Mouse (Mus musculus): ENCODE data around the gene Adamts17. TPM values are rescaled to one million over a fixed set of nuclear protein-coding genes. Genes with fewer than 3 reads are reported as not detected.

The Adamts17 gene
- total RNA-seq, 2 experiments from 2014 or later, result 13.8 TPM

DNA sequence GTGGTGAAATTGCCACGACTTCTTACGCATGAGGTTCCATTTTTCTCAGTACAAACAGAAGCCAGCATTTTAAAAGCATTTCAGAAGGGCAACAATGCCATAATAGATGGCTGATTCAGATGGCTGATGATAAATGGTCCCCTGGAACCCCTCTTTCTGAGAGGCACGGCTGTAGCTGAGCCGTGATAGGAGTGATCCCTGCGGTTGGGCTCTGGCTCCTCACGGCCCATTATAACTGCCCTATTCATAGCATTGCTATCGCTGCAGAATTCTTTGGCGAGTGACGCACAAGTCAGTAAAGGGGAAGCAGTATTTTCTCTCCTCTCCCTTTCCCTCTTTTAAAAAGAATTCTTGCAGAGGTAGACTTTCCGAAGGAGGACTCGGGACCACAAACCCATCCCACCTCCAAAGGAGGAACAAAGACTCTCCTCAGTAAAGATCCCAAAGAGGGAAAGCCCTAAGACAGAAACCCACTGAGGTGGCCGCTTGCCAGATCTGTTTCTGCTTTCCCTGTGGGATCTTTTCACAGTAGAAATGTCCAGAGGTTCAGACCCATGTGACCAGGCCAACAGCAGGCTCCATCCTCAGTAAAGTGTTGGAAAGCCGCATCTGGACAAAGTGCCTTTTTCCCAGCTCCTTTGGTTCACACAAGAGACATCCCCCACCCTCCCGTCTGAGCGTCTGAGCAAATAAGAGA lies 204.7 kb downstream of the Adamts17 start:
- no peak for DNase-seq (ENCODE audit: low spot score in 2 of 2)

DNA sequence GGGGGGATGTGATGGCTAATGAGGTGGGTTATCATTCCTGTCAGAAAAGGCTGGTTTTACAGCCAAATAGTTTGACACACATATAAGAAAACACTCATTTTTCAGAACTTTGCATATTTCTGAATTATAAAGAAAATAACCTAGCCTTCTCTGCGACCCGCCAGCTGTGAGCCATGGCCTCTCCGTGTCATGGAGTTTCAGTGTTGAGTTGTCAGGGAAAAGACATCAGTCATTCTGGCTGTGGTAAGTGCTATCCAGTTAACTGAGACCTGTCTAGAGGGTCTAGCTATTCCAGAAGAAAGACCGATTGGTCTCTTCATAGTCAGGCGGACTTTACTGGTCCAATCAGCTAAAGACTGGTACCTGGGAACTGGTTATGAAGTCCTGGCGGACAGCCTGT lies 205.7 kb downstream of the Adamts17 start:
- intact Hi-C loops (cut with DNase I), result no loop called here
- DNase-seq (ENCODE audit: low spot score in 2 of 2), result no peak

More for the DNA sequence above, 204.7 kb downstream of the Adamts17 start:
- intact Hi-C loops (cut with DNase I), result no loop called here

DNA sequence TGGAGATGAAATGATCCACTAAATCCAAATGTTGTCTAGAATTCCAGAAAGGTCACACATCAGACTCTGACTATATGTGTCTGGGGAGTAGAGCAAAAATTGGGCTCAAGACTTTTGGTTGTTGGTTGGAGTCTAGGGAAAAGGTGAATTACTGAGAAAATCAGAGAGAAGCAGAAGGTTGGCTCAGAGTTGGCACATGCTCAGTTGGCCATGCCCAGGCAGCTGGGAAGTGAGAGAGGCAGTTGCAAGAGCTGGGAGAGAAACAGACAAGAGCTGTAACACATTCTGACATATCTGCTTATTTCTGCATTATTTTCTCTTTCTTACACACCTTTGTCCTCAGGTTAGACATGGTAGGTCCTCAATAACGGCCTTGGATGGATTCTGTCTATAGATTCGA lies 209.7 kb downstream of the Adamts17 start:
- intact Hi-C loops (cut with DNase I), result no loop called here
- no peak for DNase-seq (ENCODE audit: low spot score in 2 of 2)

DNA sequence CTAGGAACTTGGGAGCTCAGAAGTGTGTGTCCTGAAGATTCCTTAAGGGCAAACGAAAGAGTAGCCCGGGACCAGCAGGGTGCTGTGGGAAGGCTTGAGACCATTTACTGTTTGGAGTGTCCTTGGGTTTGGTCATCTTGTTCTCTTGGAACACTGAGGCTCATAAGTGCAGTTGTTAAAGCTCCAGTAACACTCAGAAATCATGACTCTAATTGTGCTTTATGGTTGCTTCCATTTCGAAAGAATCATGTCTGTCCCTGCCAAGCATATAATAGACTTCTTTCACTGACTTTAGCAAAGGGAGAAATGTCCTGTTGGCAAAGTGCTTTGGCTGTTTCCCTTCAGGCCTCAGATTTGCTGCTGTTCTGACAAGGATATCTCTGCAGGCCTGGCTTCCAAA lies 210.9 kb downstream of the Adamts17 start:
- intact Hi-C loops (cut with DNase I), result no loop called here
- DNase-seq (ENCODE audit: low spot score in 2 of 2), result no peak

DNA sequence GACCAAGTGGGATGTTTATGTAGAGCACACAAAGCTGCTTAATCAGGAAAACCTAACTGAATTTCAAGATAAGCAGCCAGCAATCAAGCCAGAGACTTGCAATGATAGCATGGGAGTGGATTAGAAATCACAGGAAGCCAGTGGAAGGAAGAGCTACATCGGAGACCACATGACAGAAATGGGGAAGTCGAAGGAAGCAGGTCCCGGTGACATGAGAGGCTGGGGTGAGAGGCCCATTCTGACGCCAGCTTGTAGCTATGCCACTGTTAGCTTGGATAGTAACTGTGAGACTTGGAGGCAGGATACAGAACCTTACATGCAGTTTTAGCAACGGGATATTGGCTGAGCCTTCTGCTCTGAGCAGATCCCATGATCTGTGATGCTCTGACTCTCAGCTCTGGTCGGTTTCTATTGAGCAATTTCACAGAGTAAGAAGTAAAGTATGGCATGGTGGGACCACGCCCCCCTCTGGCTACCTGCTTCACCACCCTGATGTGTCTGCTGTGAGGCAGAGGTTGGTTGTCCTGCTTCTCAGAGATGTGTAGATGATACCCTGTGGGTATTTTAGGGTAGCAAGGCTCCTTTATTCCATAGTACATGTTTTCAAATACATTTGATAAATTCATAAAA lies 211.7 kb downstream of the Adamts17 start:
- intact Hi-C loops (cut with DNase I), result no loop called here
- no peak for DNase-seq (ENCODE audit: low spot score in 2 of 2)

DNA sequence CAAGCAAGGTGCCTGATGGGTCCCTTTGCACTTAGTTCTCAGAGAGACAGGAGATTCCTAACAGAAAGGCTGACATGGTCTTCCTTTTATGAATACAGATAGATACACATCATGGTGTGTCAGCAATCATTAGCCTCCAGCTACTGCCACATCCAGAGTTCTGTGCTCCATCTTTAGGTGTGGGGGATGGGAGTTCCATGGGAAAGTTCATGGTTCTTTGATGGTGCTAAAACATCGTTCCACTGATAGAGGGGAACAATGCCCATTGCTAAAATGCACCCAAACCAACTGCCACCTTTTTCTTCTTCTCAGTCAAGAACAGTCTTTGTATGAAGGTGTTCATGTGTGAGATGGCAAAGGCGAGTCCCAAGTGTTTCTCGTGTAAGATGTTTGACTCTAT lies 215.3 kb downstream of the Adamts17 start:
- DNase-seq (ENCODE audit: low spot score in 2 of 2), result no peak
- intact Hi-C loops (cut with DNase I), result no loop called here

DNA sequence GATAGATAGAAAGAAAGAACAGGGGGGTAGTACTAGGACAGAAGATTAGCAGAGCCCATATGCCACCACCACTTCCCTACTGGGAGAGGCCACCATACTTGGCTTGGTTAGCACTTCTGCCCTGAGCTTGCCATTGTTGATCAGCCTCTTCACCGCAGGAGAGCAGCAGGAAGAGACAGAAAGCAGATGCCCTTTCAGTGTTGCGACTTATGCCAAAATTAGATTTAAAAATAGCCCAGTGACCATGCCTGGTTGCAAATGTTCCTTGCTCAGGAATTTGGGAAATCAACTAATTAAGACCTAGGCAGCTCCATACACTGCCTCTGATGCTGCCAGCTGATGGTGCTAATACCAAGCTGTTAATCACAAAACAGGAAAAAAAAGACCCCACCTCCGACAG lies 216.0 kb downstream of the Adamts17 start:
- DNase-seq (ENCODE audit: low spot score in 2 of 2), result no peak
- intact Hi-C loops (cut with DNase I), result no loop called here

DNA sequence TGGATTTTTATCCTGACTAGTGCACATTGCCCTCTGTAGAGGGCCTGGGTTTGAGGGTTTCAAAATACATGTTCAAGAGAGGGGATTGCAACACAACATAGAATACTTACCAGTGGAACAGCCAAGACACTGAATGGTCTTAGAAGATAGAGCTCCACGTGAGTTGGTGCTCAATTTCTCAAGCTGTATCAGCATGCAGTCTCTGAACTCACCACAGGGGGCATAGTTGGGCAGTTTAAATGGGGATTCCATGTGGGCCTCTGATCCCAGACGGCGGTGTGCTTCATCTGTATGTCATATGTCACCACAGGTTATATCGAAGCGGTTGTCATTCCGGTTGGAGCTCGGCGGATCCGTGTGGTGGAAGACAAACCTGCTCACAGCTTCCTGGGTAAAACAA lies 222.2 kb downstream of the Adamts17 start:
- peak; percentile 51 to 55 for DNase-seq (ENCODE audit: low spot score in 2 of 2)
- intact Hi-C loops (cut with DNase I), result loop anchor here (10.0 kb wide), 1 partner anchor 217 kb away; no protein-coding TSS in a partner anchor

DNA sequence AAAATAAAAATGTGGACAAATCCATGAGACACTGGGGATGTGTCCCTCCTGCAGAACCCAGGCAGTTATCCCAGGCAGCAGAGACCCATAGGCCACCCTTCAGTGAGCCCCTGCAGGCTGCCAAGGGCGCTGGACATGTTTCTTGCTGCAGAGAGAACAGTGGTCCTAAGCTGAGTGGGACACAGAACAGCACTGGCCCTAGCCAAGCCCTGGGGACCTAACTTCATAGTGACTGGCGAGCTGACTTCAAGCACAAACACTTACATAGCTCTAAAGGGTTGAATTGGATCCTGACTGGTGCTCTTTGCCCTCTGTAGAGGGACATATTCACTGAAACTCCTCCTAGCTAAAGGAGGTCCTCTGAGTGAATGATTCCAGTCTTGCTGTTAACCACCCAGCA lies 223.0 kb downstream of the Adamts17 start:
- DNase-seq (ENCODE audit: low spot score in 2 of 2), result no peak
- intact Hi-C loops (cut with DNase I), result loop anchor here (10.0 kb wide), 1 partner anchor 218 kb away; no protein-coding TSS in a partner anchor

DNA sequence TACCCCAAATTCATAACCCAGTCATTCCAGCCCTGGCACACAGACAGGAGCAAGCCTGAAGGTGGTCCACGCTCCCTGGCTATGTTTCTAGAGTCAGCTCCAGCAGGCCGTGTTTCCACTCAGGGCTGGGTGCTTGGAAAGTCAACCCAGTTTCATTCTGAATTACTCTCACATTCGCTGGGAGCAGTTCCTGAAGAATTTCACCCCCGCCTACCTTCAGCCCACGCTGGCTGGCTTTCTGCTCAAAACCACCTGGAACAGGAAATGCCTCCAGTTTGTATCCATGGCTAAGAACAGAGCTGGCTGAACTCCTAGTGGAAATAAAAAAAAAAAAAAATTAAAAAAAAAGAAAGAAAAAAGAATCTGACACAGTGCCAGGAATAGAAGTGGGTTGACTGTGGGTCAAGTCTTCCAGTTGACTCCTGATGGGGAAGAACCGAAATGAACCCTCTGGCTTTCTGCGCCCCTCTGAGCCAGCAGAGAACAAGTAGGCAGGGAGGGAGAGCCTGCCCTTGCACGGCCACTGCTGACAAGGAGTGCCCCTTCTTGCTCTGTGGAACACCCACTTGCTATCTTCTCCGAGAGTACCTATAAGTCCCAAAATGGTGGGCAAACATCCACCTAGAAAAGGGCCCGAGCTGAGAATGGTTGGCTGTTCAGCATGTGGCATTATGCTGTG lies 225.2 kb downstream of the Adamts17 start:
- peak; percentile 68 to 74 for DNase-seq (ENCODE audit: low spot score in 2 of 2)
- intact Hi-C loops (cut with DNase I), result loop anchor here (10.0 kb wide), 1 partner anchor 220 kb away; no protein-coding TSS in a partner anchor

DNA sequence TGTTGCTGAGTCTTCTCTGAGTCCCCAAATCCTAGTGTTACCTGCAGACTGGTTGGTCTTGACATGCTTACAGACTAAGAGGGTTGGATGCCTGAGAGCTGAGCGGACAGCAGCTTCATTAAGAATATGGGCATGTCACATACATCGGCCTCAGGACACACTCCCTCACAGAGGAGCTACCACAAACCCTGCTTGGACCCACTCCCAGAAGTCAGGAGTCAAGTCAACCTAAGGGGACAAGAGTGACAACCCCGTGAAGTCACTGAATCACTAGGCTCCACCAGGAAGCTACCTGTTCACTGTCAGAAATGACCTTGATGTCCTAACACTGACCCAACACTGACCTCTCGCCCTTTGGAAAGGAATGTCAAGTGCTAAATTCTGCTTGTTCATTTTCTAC lies 226.1 kb downstream of the Adamts17 start:
- intact Hi-C loops (cut with DNase I), result loop anchor here (10.0 kb wide), 1 partner anchor 221 kb away; no protein-coding TSS in a partner anchor

DNA sequence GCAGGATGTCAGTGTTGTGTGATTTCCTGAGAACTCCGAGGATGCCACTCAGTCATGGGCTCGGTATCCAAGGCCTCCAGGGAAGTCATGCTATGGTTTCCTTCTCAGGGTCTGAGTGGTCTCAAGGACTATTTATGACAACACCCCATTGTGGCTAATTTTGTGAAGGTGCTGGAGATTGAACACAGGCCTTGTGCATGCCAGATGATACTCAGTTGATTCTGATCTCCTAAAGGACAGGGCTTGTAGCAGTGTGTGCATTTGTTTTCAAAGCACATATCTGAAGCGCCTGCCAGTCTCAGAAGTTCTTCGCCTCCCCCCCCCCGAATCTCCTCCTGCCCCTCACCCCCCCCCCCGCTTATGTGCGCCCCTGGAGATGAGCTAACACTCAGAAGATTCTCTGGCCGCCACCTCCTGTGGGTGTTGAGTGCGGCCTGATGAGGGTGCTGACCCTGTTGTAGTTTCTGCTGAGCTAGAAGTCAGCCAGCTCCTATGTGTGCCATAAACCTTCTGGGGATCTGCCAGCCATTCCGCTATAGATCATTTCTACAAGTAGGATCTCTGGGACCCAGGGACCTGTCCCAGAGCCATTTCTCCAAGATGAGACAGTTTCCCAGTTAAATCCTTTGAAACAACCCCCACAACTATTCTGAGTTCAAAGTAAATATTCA lies 232.6 kb downstream of the Adamts17 start:
- intact Hi-C loops (cut with DNase I), result no loop called here
- DNase-seq (ENCODE audit: low spot score in 2 of 2), result no peak

More for the DNA sequence above, 226.1 kb downstream of the Adamts17 start:
- DNase-seq (ENCODE audit: low spot score in 2 of 2), result no peak

DNA sequence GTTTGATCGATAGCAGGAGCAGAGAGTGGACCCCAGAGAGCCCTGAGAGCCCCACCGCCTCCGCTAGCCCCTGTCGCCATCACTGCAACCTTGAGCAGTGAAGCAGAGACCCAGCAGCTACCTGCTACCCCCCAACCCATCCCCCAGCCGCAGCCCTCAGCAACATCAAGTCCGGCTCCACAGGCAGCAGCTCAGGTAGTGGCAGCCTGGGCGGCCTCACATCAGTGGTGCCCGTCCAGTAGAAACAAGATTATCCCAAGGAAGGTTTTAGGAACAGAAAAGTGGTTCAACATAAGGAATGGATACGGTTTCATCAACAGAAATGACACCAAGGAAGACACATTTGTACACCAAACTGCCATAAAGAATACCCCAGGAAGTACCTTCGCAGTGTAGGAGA lies 243.2 kb downstream of the Adamts17 start:
- no peak for DNase-seq (ENCODE audit: low spot score in 2 of 2)
- intact Hi-C loops (cut with DNase I), result no loop called here

DNA sequence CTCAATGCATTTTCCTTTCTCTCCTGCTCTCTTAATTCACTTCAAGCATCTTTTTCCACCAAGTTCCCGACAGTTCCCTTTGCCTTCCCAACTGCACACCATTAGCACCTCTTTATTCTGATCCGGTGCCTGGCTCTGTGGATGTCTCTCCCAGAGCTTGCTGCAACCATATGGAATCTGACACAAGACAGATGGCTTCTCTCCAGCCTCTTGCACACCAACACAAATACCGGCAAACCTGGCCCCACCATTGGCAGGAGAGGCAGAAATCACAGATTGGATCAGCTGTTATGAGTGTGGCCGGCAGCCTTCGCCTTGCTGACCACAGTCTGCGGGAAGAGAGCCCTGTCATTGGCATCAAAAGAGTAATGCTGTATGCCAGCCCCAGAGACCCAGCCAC lies 248.2 kb downstream of the Adamts17 start:
- intact Hi-C loops (cut with DNase I), result no loop called here
- no peak for DNase-seq (ENCODE audit: low spot score in 2 of 2)

DNA sequence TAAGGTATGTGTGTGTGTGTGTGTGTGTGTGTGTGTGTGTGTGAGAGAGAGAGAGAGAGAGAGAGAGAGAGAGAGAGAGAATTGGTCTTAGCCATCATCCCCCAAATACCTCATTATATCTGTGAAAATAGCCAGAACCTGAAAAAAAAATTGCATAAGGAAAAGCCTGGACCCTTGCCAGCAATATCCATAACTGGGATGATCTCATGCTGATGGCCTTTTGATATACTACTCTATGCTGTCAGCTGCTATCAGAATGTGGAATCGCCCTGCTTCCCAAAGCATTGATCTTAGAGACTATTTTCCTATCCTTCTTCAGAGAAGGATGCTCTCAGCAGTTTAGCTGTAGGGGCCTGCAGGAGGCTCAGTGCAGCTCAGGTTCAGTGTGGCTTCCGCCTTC lies 257.6 kb downstream of the Adamts17 start:
- no peak for DNase-seq (ENCODE audit: low spot score in 2 of 2)
- intact Hi-C loops (cut with DNase I), result no loop called here

DNA sequence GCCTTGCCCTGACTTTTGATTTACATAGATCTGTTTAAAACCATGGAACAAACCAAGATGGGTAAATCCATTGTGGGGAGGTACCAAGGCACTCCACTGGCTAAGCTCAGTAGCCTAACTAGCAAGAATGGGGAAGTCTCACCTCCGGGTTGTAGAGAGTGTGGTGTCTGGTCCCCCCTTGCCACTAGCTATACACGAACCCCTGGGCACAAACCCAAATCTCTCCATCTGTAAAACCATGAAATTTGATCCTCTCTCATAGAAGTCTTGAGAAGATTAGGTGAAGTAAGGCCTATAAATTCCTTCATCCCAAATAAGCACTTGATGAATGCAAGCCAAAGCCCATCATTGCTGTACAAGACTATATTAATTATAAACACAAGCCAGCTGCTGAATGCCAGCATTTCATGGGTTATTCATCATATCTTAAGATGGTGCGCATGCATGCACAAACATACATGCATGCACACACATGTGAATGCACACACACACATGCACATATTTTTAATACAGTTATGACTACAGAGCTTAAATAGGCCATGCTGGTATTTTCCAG lies 262.0 kb downstream of the Adamts17 start:
- DNase-seq (ENCODE audit: low spot score in 2 of 2), result no peak
- intact Hi-C loops (cut with DNase I), result no loop called here

DNA sequence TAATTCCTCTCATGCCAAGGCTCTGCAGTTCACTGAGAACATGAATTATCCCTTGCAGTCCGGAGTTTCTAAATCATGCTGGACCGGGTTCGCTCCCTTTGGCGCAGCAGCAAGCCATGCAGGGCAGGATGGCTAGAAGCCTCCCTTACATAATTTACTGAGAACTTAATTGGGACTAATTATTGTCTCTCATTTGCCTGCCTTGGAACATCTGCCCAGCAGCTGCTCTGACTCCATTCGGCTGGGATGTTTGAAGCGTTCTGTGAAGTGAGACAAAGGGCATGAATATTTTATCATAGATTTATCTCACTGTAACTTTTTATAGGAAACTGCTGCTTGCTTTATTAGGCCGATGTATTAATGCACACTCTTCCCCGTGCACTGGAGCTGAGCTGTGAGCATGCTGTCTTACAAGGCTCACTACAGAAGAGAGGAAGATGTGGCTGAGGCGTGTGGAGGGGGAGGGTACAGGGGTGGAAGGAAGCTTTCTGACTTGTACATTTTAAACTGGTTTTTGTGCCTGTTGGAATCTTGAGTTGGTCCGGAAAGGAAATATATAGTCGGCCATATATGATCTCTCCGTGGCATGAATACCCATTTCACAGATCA lies 271.1 kb downstream of the Adamts17 start:
- peak in 1 of 2 experiments; percentile 14 for DNase-seq (ENCODE audit: low spot score in 2 of 2)
- intact Hi-C loops (cut with DNase I), result no loop called here

DNA sequence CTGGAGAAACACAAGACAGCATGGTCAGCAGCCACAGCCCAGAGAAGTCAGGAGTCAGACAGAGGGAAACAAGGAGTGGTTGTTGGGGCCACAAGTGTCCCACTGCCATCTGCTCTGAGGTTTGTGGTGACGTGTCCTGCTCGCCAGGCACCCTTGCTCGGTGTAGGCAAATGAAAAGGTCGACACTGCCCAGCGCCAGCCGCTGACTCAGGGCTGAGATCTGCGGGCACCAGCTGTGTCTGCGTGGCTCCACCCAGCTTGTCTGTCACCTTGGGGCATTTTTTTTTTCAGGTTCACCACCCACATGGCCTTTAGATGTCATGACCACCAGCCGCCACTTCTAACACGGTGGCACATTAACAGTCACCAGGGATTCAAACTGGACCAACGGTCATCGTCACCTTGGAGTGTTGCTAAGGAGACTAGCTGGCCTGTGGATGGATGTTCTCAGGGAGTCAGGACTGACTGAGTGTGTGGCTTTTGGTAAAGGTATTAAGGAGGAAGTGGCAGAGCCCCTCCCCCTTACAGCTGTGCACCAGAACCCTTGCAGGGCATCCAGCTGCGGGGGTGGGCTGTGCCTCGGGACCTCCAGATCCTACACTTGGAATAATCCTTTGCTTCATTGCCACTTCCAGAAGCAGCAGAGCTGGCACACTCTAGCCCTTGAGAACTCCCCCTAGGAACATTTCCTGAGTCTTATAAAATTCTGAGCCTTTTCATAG lies 273.1 kb downstream of the Adamts17 start:
- DNase-seq (ENCODE audit: low spot score in 2 of 2), result no peak
- intact Hi-C loops (cut with DNase I), result no loop called here

DNA sequence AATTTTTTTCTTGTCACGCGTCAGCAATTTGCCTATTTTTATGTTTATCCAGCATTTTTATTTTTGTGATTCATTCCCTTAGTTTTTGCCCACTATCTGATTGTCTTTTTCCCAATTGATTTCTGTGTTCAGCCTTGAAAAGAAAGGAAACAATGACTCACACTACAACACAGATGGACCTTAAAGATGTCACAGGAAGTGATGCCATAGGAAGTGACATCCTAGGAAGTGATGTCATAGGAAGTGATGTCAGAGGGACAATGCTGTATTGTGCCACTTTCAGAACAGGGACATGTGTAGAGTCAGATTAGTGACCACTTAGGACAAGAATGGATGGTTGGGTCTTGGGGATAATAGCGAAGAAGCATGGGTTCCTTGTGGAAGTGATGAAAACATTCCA lies 274.5 kb downstream of the Adamts17 start:
- DNase-seq (ENCODE audit: low spot score in 2 of 2), result no peak
- intact Hi-C loops (cut with DNase I), result no loop called here
